Mouse (Mus musculus): ENCODE data around the gene Guca2b. TPM values are rescaled to one million over a fixed set of nuclear protein-coding genes. Genes with fewer than 3 reads are reported as not detected.

Guca2b gene
- 0.47 TPM in 1 of 2 replicates, not detected in the other for polyA plus RNA-seq (2012; rRNA removed; ENCODE audit: low replicate concordance)

GRCm38 (mm10) chr4:119658731-119659130, at the start of gene Guca2b:
Gene Guca2b, minus strand, starts transcription at chr4:119658954.

GRCm38 (mm10) chr4:119637176-119637845, 21.4 kb downstream of the Guca2b start, which contains the start of gene Guca2a:
Gene Guca2a, plus strand, starts transcription at chr4:119637704.

Other genes starting within 250 kb of the Guca2b start
- 0.24 and 0.54 TPM in 2 replicates for gene Ccdc30, start 243.4 kb downstream of the Guca2b start, polyA plus RNA-seq (2012; rRNA removed; ENCODE audit: low replicate concordance)
- 16.0 and 24.6 TPM in 2 replicates for gene Ppcs, start 236.5 kb downstream of the Guca2b start, polyA plus RNA-seq (2012; rRNA removed; ENCODE audit: low replicate concordance)
- gene Zmynd12, start 236.1 kb downstream of the Guca2b start, polyA plus RNA-seq (2012; rRNA removed; ENCODE audit: low replicate concordance), result 0.27 and 0.99 TPM in 2 replicates
- 0.10 and 0.49 TPM in 2 replicates for gene Rimkla, start 166.3 kb downstream of the Guca2b start, polyA plus RNA-seq (2012; rRNA removed; ENCODE audit: low replicate concordance)
- 13.7 and 19.4 TPM in 2 replicates for gene Foxj3, start 122.0 kb downstream of the Guca2b start, polyA plus RNA-seq (2012; rRNA removed; ENCODE audit: low replicate concordance)
- 6.7 and 19.8 TPM in 2 replicates for gene Frg2f1, start 119.4 kb downstream of the Guca2b start, polyA plus RNA-seq (2012; rRNA removed; ENCODE audit: low replicate concordance)
- not detected in 2 replicates for gene Guca2a, start 21.2 kb downstream of the Guca2b start, polyA plus RNA-seq (2012; rRNA removed; ENCODE audit: low replicate concordance)
- gene Hivep3, start 74.8 kb upstream of the Guca2b start, polyA plus RNA-seq (2012; rRNA removed; ENCODE audit: low replicate concordance), result 11.6 and 13.6 TPM in 2 replicates